ENCODE assay signal across 8 mouse cellular contexts in the genomic region with DNA sequence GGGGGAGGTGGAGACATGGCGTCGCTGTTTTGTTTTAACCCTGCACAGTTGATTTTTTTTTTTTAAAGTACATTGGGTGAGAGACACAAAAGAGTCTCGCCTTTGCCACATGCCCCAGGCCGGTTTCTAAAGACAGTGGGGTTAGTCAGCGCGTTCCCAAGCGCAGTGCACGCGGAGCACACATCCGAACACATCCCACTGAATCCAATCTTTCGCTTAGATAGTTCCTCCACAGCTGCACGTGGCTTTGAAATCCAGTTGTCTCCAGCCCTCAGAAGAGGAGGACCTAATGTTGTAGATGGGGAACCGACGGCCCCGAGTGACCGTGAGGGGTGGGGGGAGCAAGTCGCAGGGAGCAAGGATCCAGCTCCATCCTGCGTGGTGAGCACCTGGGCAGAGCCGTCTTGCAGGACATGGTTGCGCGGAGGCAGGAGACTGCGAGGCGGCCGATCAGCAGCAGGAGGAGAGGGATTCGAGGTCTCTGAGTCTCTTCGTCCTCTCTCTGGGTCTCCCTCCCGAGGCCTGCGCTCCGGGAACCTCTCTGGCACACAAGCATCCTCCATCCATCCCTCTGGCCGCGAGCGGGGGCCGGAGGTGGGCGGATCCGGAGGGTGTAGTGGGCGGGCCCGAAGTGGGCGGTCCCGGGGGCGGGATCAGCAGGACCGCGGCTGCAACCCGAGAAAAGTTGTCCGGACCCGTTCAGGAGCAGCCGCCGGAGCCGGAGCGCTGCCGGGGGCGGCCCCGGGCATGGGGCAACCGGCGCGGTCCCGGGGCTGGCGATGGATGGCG. TPM values are rescaled to one million over a fixed set of nuclear protein-coding genes. Genes with fewer than 3 reads are reported as not detected.
DNase-seq lines count a peak whose midpoint lies in the region; ATAC-seq and TF ChIP-seq lines count a peak whose summit lies in the region.

A gene (plus strand): TSS at position 673 of the 789 bp plus-strand sequence.

- no peak for TF ChIP-seq EP300 in liver, postnatal 0 days (IDR thresholded peaks at IDR 0.05; ENCODE audit: low read depth)

- H3K36me3 ChIP-seq in ES-E14 (ENCODE audit: control insufficient read depth, insufficient read depth, low read length, poor library complexity, severe bottlenecking): no peaks in the 10 kb centered on the region
- H3K36me3 ChIP-seq in forebrain, embryonic 15.5 days: no peaks in the 10 kb centered on the region
- no peaks in the 10 kb centered on the region for H3K36me3 ChIP-seq in heart, embryonic 16.5 days (ENCODE audit: control insufficient read depth, insufficient read depth)
- H3K36me3 ChIP-seq in liver, postnatal 0 days (replicated peaks; ENCODE audit: insufficient read depth, low read length): no peaks in the 10 kb centered on the region

- peak within 1 kb of the TSS; percentile 65 to 70 for H3K4me3 ChIP-seq in ES-E14 (ENCODE audit: insufficient read depth in 1 of 2, low read depth in 1 of 2, low read length in 2 of 2, poor library complexity in 1 of 2, severe bottlenecking in 1 of 2)
- H3K4me3 ChIP-seq in forebrain, embryonic 15.5 days: peak within 1 kb of the TSS; percentile 61
- peak within 1 kb of the TSS; percentile 61 for H3K4me3 ChIP-seq in heart, embryonic 16.5 days (ENCODE audit: low read length)
- H3K4me3 ChIP-seq in liver, postnatal 0 days (ENCODE audit: low read depth, low read length): peak within 1 kb of the TSS; percentile 22; the same call in 1 of the 2 replicates

- H3K27ac ChIP-seq in ES-E14 (ENCODE audit: insufficient read depth, low read depth, low read length, poor library complexity, severe bottlenecking): no peak within 1 kb of the TSS
- no peak within 1 kb of the TSS for H3K27ac ChIP-seq in forebrain, embryonic 15.5 days (replicated peaks)
- no peak within 1 kb of the TSS for H3K27ac ChIP-seq in heart, embryonic 16.5 days (ENCODE audit: low read length)
- H3K27ac ChIP-seq in liver, postnatal 0 days (ENCODE audit: low read depth): no peak within 1 kb of the TSS

- H3K9me3 ChIP-seq in ES-E14 (ENCODE audit: control insufficient read depth, insufficient read depth, low read depth, low read length): no peaks in the 10 kb centered on the region
- no peaks in the 10 kb centered on the region for H3K9me3 ChIP-seq in forebrain, embryonic 15.5 days
- H3K9me3 ChIP-seq in heart, embryonic 16.5 days (replicated peaks; ENCODE audit: control insufficient read depth, low read length): peaks cover 2% of the 10 kb centered on the region; the same call in 1 of the 2 replicates
- H3K9me3 ChIP-seq in liver, postnatal 0 days (ENCODE audit: low read length): no peaks in the 10 kb centered on the region

- under 1% methylated on average over 57 of the region's 58 CpGs for WGBS in forebrain, embryonic 15.5 days
- WGBS in heart, embryonic 16.5 days: 1% methylated on average over 57 of the region's 58 CpGs
- WGBS in liver, postnatal 0 days (ENCODE audit: insufficient replicate concordance): 2% methylated on average over 58 of the region's 58 CpGs

- in situ Hi-C loops in ES-E14 (cut with MboI; ENCODE audit: low sequenced_read_pairs in 2 of 2, unreplicated experiment in 2 of 2): no loop called here

- peak; percentile 75 for DNase-seq in ES-E14 (ENCODE audit: low read depth, low spot score)
- peak; percentile 92 to 94 for DNase-seq in cerebellum, adult 18-20 months
- peak; percentile 24 to 60 for DNase-seq in kidney, postnatal 36 days
- DNase-seq in liver, postnatal 0 days: peak; percentile 46
- peak; percentile 26 for DNase-seq in ovary, adult 18-20 months (ENCODE audit: low spot score)

- peaks cover 39% of the 10 kb centered on the region for H3K27me3 ChIP-seq in forebrain, embryonic 15.5 days
- H3K27me3 ChIP-seq in heart, embryonic 16.5 days (ENCODE audit: control insufficient read depth, insufficient read depth, low read length): peaks cover 61% of the 10 kb centered on the region
- H3K27me3 ChIP-seq in liver, postnatal 0 days (ENCODE audit: insufficient read depth, low read length): peaks cover 62% of the 10 kb centered on the region

- H3K9ac ChIP-seq in ES-E14 (ENCODE audit: insufficient read depth, low read depth, low read length, poor library complexity, severe bottlenecking): peak within 1 kb of the TSS; percentile 52
- peak within 1 kb of the TSS; percentile 50 for H3K9ac ChIP-seq in forebrain, embryonic 15.5 days (replicated peaks)
- H3K9ac ChIP-seq in heart, embryonic 16.5 days (ENCODE audit: low read length): 0 out of 2 replicates have a peak within 1 kb of the TSS, but pooled peaks have one; percentile 17
- no peak within 1 kb of the TSS for H3K9ac ChIP-seq in liver, postnatal 0 days (replicated peaks)

- ATAC-seq in forebrain, embryonic 15.5 days (replicated peaks): peak; percentile 90
- peak; percentile 81 for ATAC-seq in heart, embryonic 16.5 days (replicated peaks; ENCODE audit: extremely low read depth, insufficient read depth, low FRiP score)
- no peak for ATAC-seq in liver, postnatal 0 days
- ATAC-seq in inflammation-experienced regulatory T-cells, adult 6 months: no peak

- no peak for TF ChIP-seq CTCF in liver, postnatal 0 days (IDR thresholded peaks at IDR 0.05; ENCODE audit: low read depth)

- no peaks in the 10 kb centered on the region for H3K4me1 ChIP-seq in ES-E14 (ENCODE audit: control insufficient read depth in 2 of 2, insufficient read depth in 2 of 2, low read length in 2 of 2, poor library complexity in 1 of 2)
- peaks cover 29% of the 10 kb centered on the region for H3K4me1 ChIP-seq in forebrain, embryonic 15.5 days
- H3K4me1 ChIP-seq in heart, embryonic 16.5 days (ENCODE audit: control insufficient read depth, insufficient read depth, low read length): peaks cover 4% of the 10 kb centered on the region; the same call in 1 of the 2 replicates
- no peaks in the 10 kb centered on the region for H3K4me1 ChIP-seq in liver, postnatal 0 days (ENCODE audit: insufficient read depth)

- peak within 1 kb of the TSS; percentile 87 for H3K4me2 ChIP-seq in forebrain, embryonic 15.5 days (replicated peaks)
- H3K4me2 ChIP-seq in heart, embryonic 16.5 days (ENCODE audit: low read depth, low read length): peak within 1 kb of the TSS; percentile 79
- peak within 1 kb of the TSS; percentile 48 for H3K4me2 ChIP-seq in liver, postnatal 0 days (ENCODE audit: low read depth, low read length)

TF ChIP-seq in ES-E14, 5 proteins besides CTCF, POLR2A, EP300 and RAD21:
- TF ChIP-seq CHD2 (IDR thresholded peaks at IDR 0.05; ENCODE audit: low read depth, low read length) (no peak), ZNF384 (IDR thresholded peaks at IDR 0.05; ENCODE audit: low read depth, low read length) (no peak), ZC3H11A (IDR thresholded peaks at IDR 0.05; ENCODE audit: borderline replicate concordance, low read depth, low read length) (no peak), MAFK (IDR thresholded peaks at IDR 0.05; ENCODE audit: insufficient read depth, low read depth, low read length) (no peak), HCFC1 (IDR thresholded peaks at IDR 0.05; ENCODE audit: borderline replicate concordance, insufficient read depth, low read length) (no peak)

RNA-seq across cellular contexts. Expression of the gene that starts here (rescaled TPM):
- total RNA-seq in ES-E14 (2012; rRNA removed): 0.71 and 1.1 TPM in 2 replicates
- 6.3 and 7.5 TPM in 2 replicates for polyA plus RNA-seq in forebrain, embryonic 15.5 days (2015; fragmentation: Nextera tagmentation; extraction: Ambion mirVana)
- polyA plus RNA-seq in heart, embryonic 16.5 days (2015; fragmentation: Nextera tagmentation; extraction: Ambion mirVana): 0.93 and 1.7 TPM in 2 replicates
- polyA plus RNA-seq in liver, postnatal 0 days (2015; fragmentation: Nextera tagmentation; extraction: Ambion mirVana): 0.02 and 0.04 TPM in 2 replicates
- polyA plus RNA-seq in inflammation-experienced regulatory T-cells, adult 6 months (2017; shearing (Covaris generic)): under 1 TPM in 1 of 3 experiments, not detected in 2; 0.26 TPM

Comparison
In these comparisons a context has a peak if more than half of its experiments do, and no peak if none do; other contexts are left out.
1. Peak in DNase-seq, H3K4me3 ChIP-seq and H3K4me2 ChIP-seq in liver, postnatal 0 days; RNA of the gene not detected or under 1 TPM.
2. DNase-seq: peak in every context shown above with its lines; median percentile 93 in cerebellum, adult 18-20 months; 75 in ES-E14; 46 in liver, postnatal 0 days; 42 in kidney, postnatal 36 days; 26 in ovary, adult 18-20 months.
3. ATAC-seq: peak in forebrain, embryonic 15.5 days (single experiment) and heart, embryonic 16.5 days (single experiment); none in liver, postnatal 0 days (single experiment) and inflammation-experienced regulatory T-cells, adult 6 months (single experiment).
4. Peak in every context shown above with its lines, with median percentiles within 50 percentile points of each other: H3K4me3 ChIP-seq and H3K4me2 ChIP-seq.